Mouse (Mus musculus): ENCODE measurements at regions not wholly inside any gene's neighbourhood (a gene's known extent, or its start where the extent isn't known, plus 50 kb on each side); places are given as distances from the start of the nearest gene placed in this dataset.
"Not testable (repeated sequence)": the region's sequence is repeated elsewhere in the genome, so short reads cannot be mapped to it uniquely, and the experiment has no call there.

DNA sequence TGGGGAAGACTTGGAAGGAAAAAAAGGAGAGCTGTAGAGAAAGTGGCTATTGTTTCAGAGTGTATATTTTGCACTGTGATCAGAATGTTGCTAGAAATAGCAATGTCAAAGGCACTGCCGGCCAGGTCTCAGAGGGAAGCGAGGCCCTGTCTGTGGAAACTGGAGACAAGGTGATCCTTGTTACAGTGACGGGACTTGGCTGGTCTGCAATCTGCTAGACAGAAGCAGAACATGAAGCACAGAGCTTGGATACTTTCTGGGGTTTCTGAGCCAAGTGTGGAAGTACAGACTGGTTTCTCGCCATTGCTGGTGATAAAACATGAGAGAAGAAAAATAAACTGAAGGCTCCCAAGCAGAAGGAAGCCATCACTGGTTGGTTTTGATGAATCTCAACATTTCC, 198.3 kb upstream of the Slc7a14 start:
- DNase-seq = peak; percentile 12

- no peak for DNase-seq
Measured at GRCm38 (mm10) chr3:31499201-31499968, 189.2 kb upstream of the Slc7a14 start.

- DNase-seq = no peak
Measured at GRCm38 (mm10) chr3:31495287-31495686, 185.1 kb upstream of the Slc7a14 start.

- DNase-seq = no peak
Measured at GRCm38 (mm10) chr3:31494706-31495105, 184.5 kb upstream of the Slc7a14 start.

- DNase-seq = not testable (repeated sequence)
Measured at GRCm38 (mm10) chr3:31491736-31492135, 181.6 kb upstream of the Slc7a14 start.

DNA sequence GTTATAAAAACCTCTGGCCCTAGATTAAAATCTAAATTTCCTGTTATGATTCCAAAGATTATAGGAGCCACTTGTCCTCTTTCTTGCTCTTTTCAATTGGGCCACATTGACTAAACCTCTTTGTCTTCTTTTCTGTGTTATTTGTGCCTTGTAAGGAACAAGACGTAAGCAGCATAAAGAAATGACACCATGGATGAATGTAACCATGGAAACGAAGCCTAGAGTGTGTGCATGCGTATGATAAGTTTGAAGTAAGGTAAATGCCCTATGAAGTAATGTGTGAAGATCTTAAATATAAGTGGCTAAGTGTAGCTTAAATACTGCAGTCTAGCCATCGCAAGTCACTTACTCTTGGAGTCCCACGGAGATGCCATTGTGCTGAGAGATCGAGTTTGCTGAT, 177.4 kb upstream of the Slc7a14 start:
- DNase-seq = no peak

GRCm38 (mm10) chr3:31481964-31482363, 171.8 kb upstream of the Slc7a14 start:
- no peak for DNase-seq

- DNase-seq = no peak
Measured at GRCm38 (mm10) chr3:31467882-31468281, 157.7 kb upstream of the Slc7a14 start.

DNA sequence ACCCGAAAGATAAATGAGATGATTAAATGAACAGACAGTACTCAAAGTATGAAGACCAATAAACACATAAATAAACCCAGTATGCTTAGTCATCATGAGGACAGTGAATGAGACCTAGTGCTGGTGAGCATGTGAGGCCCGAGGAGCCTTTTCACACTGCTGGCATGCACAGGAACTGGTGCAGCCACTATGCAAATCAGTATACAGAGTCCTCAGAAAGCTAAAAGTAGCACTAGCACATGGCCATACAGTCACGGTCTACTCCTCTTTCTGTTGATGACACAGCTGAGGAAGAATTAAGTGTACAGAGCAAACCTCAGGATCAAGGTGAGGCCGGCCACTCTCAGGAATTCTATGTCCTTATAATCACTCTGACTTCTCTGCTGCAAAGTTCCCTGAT, 154.1 kb upstream of the Slc7a14 start:
- DNase-seq = no peak

- DNase-seq = peak; percentile 57
Measured at GRCm38 (mm10) chr3:31459456-31459855, 149.3 kb upstream of the Slc7a14 start.

DNA sequence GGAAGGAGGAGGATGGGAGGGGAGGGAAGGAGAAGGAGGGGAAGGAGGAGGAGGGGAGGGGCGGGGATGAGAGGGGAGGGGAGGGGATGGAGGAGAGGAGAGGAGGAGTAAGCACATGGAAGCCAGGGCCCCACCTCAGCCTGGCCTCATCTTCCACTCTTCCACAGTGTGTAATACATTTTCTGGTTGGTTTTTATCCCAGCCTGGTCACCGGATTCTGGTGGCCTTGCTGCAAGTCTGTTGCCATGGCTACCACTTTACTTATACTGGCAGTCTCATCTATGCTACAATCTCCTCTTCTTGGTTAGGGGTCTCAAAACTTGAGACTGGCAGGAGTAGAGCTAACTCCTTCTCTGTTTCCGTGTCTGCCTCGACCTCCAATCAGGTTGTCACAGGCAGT, 147.8 kb upstream of the Slc7a14 start:
- DNase-seq = no peak

DNA sequence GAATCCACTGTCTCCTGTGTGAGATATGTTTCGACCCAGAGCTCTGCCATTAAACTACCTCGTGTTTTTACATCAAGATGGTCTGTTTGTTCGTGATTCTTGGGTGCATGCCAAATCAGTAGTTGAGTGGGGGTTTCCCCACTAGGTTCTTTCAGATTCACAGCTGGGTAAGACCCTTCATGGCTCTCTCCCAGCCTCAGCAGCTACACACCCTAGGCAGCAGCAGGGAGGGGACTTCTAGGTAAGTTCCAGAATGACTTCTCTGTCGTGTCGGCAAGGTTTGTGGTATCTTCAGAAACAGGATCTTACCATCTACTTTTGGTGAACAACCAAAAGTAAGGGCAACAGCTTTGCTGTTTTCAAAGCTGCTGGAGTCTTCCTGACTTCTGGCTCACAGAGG, 144.9 kb upstream of the Slc7a14 start:
- no peak for DNase-seq

DNA sequence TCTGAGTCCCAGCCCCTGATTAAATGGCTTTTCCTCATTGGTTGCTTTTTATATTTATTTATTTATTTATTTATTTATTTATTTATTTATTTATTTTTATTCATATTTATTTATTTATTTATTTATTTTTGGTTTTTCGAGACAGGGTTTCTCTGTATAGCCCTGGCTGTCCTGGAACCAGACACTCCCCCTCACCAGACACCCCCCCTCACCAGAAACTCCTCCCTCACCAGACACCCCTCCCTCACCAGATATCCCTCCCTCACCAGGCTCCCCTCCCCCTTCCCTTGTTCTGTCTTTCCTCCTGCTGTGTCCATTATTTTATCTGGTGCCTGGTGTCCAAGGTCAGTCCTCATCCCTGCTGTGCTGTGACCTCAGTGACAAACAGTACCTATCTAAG, 134.7 kb upstream of the Slc7a14 start:
- no peak for DNase-seq

- no peak for DNase-seq
Measured at GRCm38 (mm10) chr3:31444311-31444710, 134.1 kb upstream of the Slc7a14 start.

- DNase-seq = no peak
Measured at GRCm38 (mm10) chr3:31443894-31444293, 133.7 kb upstream of the Slc7a14 start.

DNA sequence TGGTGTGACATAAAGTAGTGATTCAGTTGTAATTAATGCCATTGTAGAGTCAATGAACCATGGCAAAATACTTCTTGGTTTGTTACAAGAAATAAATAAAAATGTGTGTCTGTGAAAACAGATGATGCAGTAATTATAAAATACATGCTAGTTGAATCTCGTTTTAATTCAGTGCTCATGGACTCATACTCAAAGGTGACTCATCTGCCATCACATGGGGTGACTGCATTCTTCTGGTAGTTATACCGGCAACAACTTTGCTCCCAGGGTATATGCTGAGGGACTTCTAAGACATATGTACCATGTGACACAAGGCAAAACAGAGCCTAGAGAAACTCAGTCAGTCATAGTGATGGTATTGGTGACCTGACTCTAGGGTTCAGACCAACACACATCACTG, 130.1 kb upstream of the Slc7a14 start:
- DNase-seq = no peak

GRCm38 (mm10) chr3:31437970-31438369, 127.8 kb upstream of the Slc7a14 start:
- DNase-seq = peak; percentile 8

DNA sequence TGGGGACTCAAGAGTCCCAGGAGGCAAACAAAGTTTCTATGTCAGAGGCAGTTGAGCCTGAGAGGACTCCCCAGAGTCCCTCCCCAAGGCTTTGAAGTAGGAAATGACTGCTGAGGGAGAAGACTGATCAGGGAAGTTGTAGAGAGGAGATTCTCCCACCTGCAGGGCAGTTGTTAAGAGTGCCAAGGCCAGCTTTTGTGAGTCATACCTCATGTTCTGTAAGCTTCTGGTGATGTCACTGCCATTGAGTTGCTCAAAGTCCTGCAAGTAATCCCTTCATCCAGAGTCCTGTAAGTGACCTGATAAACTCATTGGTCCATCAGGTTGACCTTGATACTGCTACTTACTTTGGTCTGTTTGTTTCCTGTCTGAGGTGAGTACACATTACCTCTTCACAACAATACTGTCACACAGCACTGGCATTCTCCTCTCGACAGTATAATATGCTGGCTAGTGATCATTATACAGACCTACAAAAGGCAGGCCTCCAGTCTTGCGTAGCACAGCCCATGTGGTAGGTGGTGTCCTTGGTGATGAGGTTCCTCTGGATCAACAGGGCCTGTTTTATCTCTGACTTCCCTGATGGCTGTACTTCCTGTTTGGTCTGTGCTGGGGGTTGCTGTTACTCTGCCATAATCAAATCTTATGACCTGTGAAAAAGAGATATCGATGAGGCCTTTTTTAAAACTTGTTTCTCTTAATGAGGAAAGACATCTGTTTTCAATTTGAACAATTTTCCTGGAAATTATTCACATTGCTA, 125.2 kb upstream of the Slc7a14 start:
- DNase-seq = no peak

GRCm38 (mm10) chr3:31433201-31433600, 123.0 kb upstream of the Slc7a14 start:
- no peak for DNase-seq

- no peak for DNase-seq
Measured at GRCm38 (mm10) chr3:31423517-31423916, 113.3 kb upstream of the Slc7a14 start.

DNA sequence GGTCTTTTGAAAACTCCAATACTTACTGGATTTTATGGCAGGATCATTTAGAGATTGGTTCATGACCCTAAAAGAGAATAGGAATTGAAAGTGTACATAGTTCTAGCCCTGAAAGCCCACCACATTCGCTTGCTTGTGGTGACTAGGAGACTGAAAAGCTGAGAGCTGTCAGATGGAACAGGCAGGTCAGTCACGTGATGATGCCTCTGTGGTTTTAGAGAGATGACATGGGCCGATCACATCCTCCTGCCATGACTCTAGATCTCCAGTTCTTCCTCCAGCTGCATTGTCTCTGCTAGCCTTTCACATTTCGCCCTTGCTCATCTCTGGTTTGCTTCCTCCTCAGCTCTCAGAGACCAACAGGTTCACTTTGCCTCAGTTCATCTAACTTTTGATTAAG, 98.6 kb upstream of the Slc7a14 start:
- no peak for DNase-seq

DNA sequence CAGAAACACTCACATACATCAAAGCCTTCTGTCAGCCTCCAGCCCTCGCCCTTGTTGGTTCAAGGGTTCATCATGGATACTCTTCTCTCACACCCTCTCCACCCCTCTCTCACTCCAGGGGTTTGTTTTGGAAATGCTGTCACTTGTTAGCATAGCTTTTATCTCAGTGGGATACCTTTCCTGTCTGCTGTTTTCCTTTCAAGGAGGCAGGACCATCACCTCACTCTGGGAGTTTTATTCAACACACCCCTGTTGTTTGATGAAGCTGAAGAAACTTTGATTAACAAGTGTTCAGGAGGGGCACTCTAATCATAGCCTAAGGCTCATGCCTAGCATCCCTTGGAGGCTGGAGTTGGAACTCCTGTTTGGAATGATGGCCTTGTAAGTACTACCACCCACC, 95.7 kb upstream of the Slc7a14 start:
- DNase-seq = no peak

DNA sequence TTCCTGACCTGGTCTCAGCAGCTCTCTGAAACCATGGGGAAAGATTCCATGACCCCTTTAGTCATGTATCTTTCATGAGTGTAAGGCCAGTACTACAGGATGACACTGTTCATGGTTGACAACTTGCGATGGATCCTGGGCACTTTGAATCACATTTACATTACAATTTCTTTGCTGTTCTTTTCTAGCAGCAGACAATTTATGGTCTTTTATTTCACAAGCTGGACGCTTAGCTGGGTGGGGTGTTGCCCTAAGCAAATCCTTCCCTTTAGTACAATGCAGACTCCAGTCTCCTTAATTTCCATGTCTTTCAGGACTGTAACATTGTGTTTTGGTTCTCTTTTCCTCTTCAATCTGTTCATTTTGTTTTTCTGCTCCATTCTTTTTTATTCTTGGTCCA, 89.0 kb upstream of the Slc7a14 start:
- no peak for DNase-seq

DNA sequence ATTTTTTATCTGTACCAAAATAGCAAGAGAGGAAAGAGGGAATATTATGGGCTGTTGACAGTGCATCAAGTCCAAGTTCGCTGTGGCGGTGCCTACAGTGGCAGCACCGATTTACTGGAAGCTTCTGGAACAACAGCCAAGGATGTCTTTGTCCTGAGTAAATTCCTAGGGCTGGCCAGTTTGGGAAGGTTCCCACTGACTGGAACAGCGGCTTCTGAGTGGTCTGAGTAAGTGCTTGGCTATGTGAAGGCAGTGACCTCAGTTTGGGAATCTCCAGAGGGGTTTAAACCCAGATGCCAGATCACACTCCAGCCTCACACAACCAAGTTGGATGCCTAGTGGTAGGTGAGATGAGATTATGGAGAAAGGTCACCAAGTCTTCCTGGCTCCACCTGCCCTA, 84.4 kb upstream of the Slc7a14 start:
- DNase-seq = peak; percentile 6
